Mouse (Mus musculus) MEL (cell line): Measurements from ENCODE around the gene Arid5b. TPM values are rescaled to one million over a fixed set of nuclear protein-coding genes. Genes with fewer than 3 reads are reported as not detected.
A peak's percentile ranks its signal among the peaks of the same experiment; 100 is the strongest.

ENCODE experiments used
- DNase-seq: peaks from one replicate; pipeline ENCODE4 v3.0.0; 2011; ENCODE audit warnings: low read depth, low spot score
- H3K27ac ChIP-seq: 2 replicates; pipeline ENCODE4 v1.5.1; 2012; ENCODE audit warnings: low read depth, mild to moderate bottlenecking, control low read depth, low read length, moderate library complexity; ENCODE audit not compliant: control insufficient read depth
- H3K27me3 ChIP-seq, 2 experiments: fragments of 150-350 bp in 1 of 2; sonication (generic) in 1 of 2; 2 replicates each; pipeline ENCODE4 v1.6.1; 2012; ENCODE audit warnings: low read length in 2 of 2, mild to moderate bottlenecking in 2 of 2, improper control_type of control experiment in 1 of 2, moderate library complexity in 1 of 2; ENCODE audit not compliant: insufficient read depth in 2 of 2, control insufficient read depth in 1 of 2
- H3K36me3 ChIP-seq, 2 experiments: 2 replicates each; pipeline ENCODE4 v1.6.1; 2012 to 2014; ENCODE audit warnings: low read length in 2 of 2, improper control_type of control experiment in 1 of 2, inconsistent platforms in 1 of 2, mild to moderate bottlenecking in 1 of 2; ENCODE audit not compliant: insufficient read depth in 2 of 2, control insufficient read depth in 1 of 2
- H3K4me1 ChIP-seq, 2 experiments: fragments of 150-350 bp in 1 of 2; sonication (generic) in 1 of 2; 2 replicates each; pipeline ENCODE4 v1.6.1; 2012; ENCODE audit warnings: low read length in 2 of 2, improper control_type of control experiment in 1 of 2, mild to moderate bottlenecking in 1 of 2; ENCODE audit not compliant: insufficient read depth in 2 of 2, control insufficient read depth in 1 of 2
- H3K4me3 ChIP-seq, 2 experiments: fragments of 150-350 bp in 1 of 2; sonication (generic) in 1 of 2; 2 replicates each; pipeline ENCODE4 v1.5.1; 2012; ENCODE audit warnings: low read depth in 2 of 2, low read length in 2 of 2, mild to moderate bottlenecking in 2 of 2, moderate library complexity in 2 of 2, control low read depth in 1 of 2, improper control_type of control experiment in 1 of 2; ENCODE audit not compliant: control insufficient read depth in 1 of 2, insufficient read depth in 1 of 2
- H3K79me2 ChIP-seq: 2 replicates; pipeline ENCODE4 v1.6.1; 2012; ENCODE audit warnings: mild to moderate bottlenecking, low read length, moderate library complexity; ENCODE audit not compliant: control insufficient read depth, poor library complexity, insufficient read depth
- H3K9ac ChIP-seq: 2 replicates; pipeline ENCODE4 v1.6.1; 2012; ENCODE audit warnings: low read depth, mild to moderate bottlenecking, control low read depth, low read length, moderate library complexity; ENCODE audit not compliant: control insufficient read depth, poor library complexity, severe bottlenecking
- H3K9me3 ChIP-seq: fragments of 150-350 bp; sonication (generic); replicated peaks from 2 replicates; pipeline ENCODE4 v1.6.1; 2012; ENCODE audit warnings: mild to moderate bottlenecking, low read length, improper control_type of control experiment, moderate library complexity; ENCODE audit not compliant: insufficient read depth
- BHLHE40 ChIP-seq: IDR thresholded peaks from 2 replicates; pipeline ENCODE4 v1.6.1; 2012; ENCODE audit warnings: low read depth, mild to moderate bottlenecking, inconsistent platforms, low read length, improper control_type of control experiment, borderline replicate concordance
- CHD1 ChIP-seq: IDR thresholded peaks from 2 replicates; pipeline ENCODE4 v1.6.1; 2012; ENCODE audit warnings: low read depth, mild to moderate bottlenecking, inconsistent platforms, low read length, improper control_type of control experiment
- CHD2 ChIP-seq: IDR thresholded peaks from 2 replicates; pipeline ENCODE4 v1.6.1; 2011; ENCODE audit warnings: low read length, improper control_type of control experiment
- CTCF ChIP-seq, 3 experiments: IDR thresholded peaks in 2 of 3; conservative IDR thresholded peaks in 1 of 3; 2 replicates each; pipeline ENCODE4 v1.5.1; 2011 to 2012; ENCODE audit warnings: low read length in 3 of 3, low read depth in 2 of 3, mild to moderate bottlenecking in 2 of 3, improper control_type of control experiment in 1 of 3, inconsistent platforms in 1 of 3, mixed read lengths in 1 of 3, moderate library complexity in 1 of 3; ENCODE audit not compliant: control insufficient read depth in 1 of 3, insufficient read depth in 1 of 3, poor library complexity in 1 of 3, severe bottlenecking in 1 of 3
- E2F4 ChIP-seq: IDR thresholded peaks from 2 replicates; pipeline ENCODE4 v1.6.1; 2011; ENCODE audit warnings: low read depth, low read length, improper control_type of control experiment, borderline replicate concordance
- EP300 ChIP-seq, 2 experiments: IDR thresholded peaks; 2 replicates each; pipeline ENCODE4 v1.6.1; 2011; ENCODE audit warnings: improper control_type of control experiment in 2 of 2, low read length in 2 of 2, low read depth in 1 of 2, mild to moderate bottlenecking in 1 of 2
- ETS1 ChIP-seq: IDR thresholded peaks from 2 replicates; pipeline ENCODE4 v1.6.1; 2012; ENCODE audit warnings: low read depth, mild to moderate bottlenecking, inconsistent platforms, low read length, improper control_type of control experiment, moderate library complexity
- GABPA ChIP-seq: IDR thresholded peaks from 2 replicates; pipeline ENCODE4 v1.6.1; 2012; ENCODE audit warnings: low read depth, mild to moderate bottlenecking, inconsistent platforms, low read length, improper control_type of control experiment, moderate library complexity
- GATA1 ChIP-seq: IDR thresholded peaks from 2 replicates; pipeline ENCODE4 v1.6.1; 2011; ENCODE audit warnings: low read depth, low read length, improper control_type of control experiment
- HCFC1 ChIP-seq: IDR thresholded peaks from 2 replicates; pipeline ENCODE4 v1.6.1; 2012; ENCODE audit warnings: low read depth, mild to moderate bottlenecking, inconsistent platforms, low read length, improper control_type of control experiment, moderate library complexity
- MAFK ChIP-seq: IDR thresholded peaks from 2 replicates; pipeline ENCODE4 v1.6.1; 2011; ENCODE audit warnings: low read depth, mild to moderate bottlenecking, low read length, improper control_type of control experiment, borderline replicate concordance
- MAX ChIP-seq: IDR thresholded peaks from 2 replicates; pipeline ENCODE4 v1.6.1; 2011; ENCODE audit warnings: low read length, improper control_type of control experiment
- MEF2A ChIP-seq: IDR thresholded peaks from 2 replicates; pipeline ENCODE4 v1.6.1; 2014; ENCODE audit warnings: low read depth, mild to moderate bottlenecking, inconsistent platforms, low read length, improper control_type of control experiment; ENCODE audit not compliant: poor library complexity, insufficient replicate concordance, severe bottlenecking; ENCODE audit errors: extremely low read depth
- MXI1 ChIP-seq: IDR thresholded peaks from 2 replicates; pipeline ENCODE4 v1.6.1; 2011; ENCODE audit warnings: mild to moderate bottlenecking, low read depth, low read length, improper control_type of control experiment
- MYB ChIP-seq: IDR thresholded peaks from 2 replicates; pipeline ENCODE4 v1.6.1; 2011; ENCODE audit warnings: mild to moderate bottlenecking, low read depth, low read length, improper control_type of control experiment
- NELFE ChIP-seq: IDR thresholded peaks from 2 replicates; pipeline ENCODE4 v1.6.1; 2011; ENCODE audit warnings: low read depth, low read length, improper control_type of control experiment
- NRF1 ChIP-seq: IDR thresholded peaks from 2 replicates; pipeline ENCODE4 v1.6.1; 2014; ENCODE audit warnings: low read depth, mild to moderate bottlenecking, inconsistent platforms, low read length, improper control_type of control experiment, moderate library complexity; ENCODE audit not compliant: poor library complexity, insufficient read depth, severe bottlenecking
- POLR2A ChIP-seq, 2 experiments: IDR thresholded peaks; 2 replicates each; pipeline ENCODE4 v1.6.1; 2011 to 2012; ENCODE audit warnings: low read length in 2 of 2, mild to moderate bottlenecking in 2 of 2, control low read depth in 1 of 2, improper control_type of control experiment in 1 of 2, low read depth in 1 of 2, moderate library complexity in 1 of 2; ENCODE audit not compliant: control insufficient read depth in 1 of 2, insufficient read depth in 1 of 2, poor library complexity in 1 of 2
- POLR2AphosphoS2 ChIP-seq: IDR thresholded peaks from 2 replicates; pipeline ENCODE4 v1.6.1; 2011; ENCODE audit warnings: low read length, improper control_type of control experiment
- POLR2AphosphoS5 ChIP-seq: IDR thresholded peaks from 2 replicates; pipeline ENCODE4 v1.6.1; 2012; ENCODE audit warnings: low read depth, borderline replicate concordance, mild to moderate bottlenecking, inconsistent platforms, low read length, moderate library complexity, mixed read lengths
- RAD21 ChIP-seq: IDR thresholded peaks from 2 replicates; pipeline ENCODE4 v1.6.1; 2011; ENCODE audit warnings: mild to moderate bottlenecking, low read depth, low read length, improper control_type of control experiment
- RCOR1 ChIP-seq: IDR thresholded peaks from 2 replicates; pipeline ENCODE4 v1.6.1; 2012; ENCODE audit warnings: low read depth, mild to moderate bottlenecking, inconsistent platforms, low read length, improper control_type of control experiment
- SIN3A ChIP-seq: IDR thresholded peaks from 2 replicates; pipeline ENCODE4 v1.6.1; 2012; ENCODE audit warnings: low read length, improper control_type of control experiment, inconsistent platforms
- SMC3 ChIP-seq: IDR thresholded peaks from 2 replicates; pipeline ENCODE4 v1.6.1; 2011; ENCODE audit warnings: low read depth, low read length, improper control_type of control experiment
- TBP ChIP-seq: IDR thresholded peaks from 2 replicates; pipeline ENCODE4 v1.8.0; 2011; ENCODE audit warnings: low read depth, low read length, improper control_type of control experiment
- TCF12 ChIP-seq: IDR thresholded peaks from 2 replicates; pipeline ENCODE4 v1.6.1; 2014; ENCODE audit warnings: low read depth, mild to moderate bottlenecking, inconsistent platforms, low read length, improper control_type of control experiment, moderate library complexity
- UBTF ChIP-seq: IDR thresholded peaks from 2 replicates; pipeline ENCODE4 v1.6.1; 2012; ENCODE audit warnings: low read depth, mild to moderate bottlenecking, inconsistent platforms, low read length, improper control_type of control experiment, moderate library complexity, borderline replicate concordance; ENCODE audit not compliant: insufficient read depth
- USF1 ChIP-seq: IDR thresholded peaks from 2 replicates; pipeline ENCODE4 v1.6.1; 2014; ENCODE audit warnings: low read depth, mild to moderate bottlenecking, inconsistent platforms, low read length, improper control_type of control experiment, moderate library complexity
- USF2 ChIP-seq, 2 experiments: IDR thresholded peaks; 2 replicates each; pipeline ENCODE4 v1.6.1; 2011 to 2012; ENCODE audit warnings: improper control_type of control experiment in 2 of 2, low read length in 2 of 2, borderline replicate concordance in 1 of 2, inconsistent platforms in 1 of 2, low read depth in 1 of 2, mild to moderate bottlenecking in 1 of 2; ENCODE audit not compliant: insufficient read depth in 1 of 2
- ZC3H11A ChIP-seq: IDR thresholded peaks from 2 replicates; pipeline ENCODE4 v1.6.1; 2012; ENCODE audit warnings: low read depth, mild to moderate bottlenecking, inconsistent platforms, low read length, improper control_type of control experiment
- ZKSCAN1 ChIP-seq: IDR thresholded peaks from 2 replicates; pipeline ENCODE4 v1.6.1; 2012; ENCODE audit warnings: low read depth, mild to moderate bottlenecking, inconsistent platforms, low read length, improper control_type of control experiment, moderate library complexity
- ZMIZ1 ChIP-seq: IDR thresholded peaks from 2 replicates; pipeline ENCODE4 v1.6.1; 2012; ENCODE audit warnings: low read depth, mild to moderate bottlenecking, inconsistent platforms, low read length, improper control_type of control experiment, moderate library complexity
- ZNF384 ChIP-seq: IDR thresholded peaks from 2 replicates; pipeline ENCODE4 v1.6.1; 2012; ENCODE audit warnings: low read depth, mild to moderate bottlenecking, inconsistent platforms, low read length, improper control_type of control experiment
- polyA plus RNA-seq, 2 experiments: library from polyadenylated mRNA; stranded (reverse) in 1 of 2; unstranded in 1 of 2; fragments of >175 nt in 1 of 2; fragments of >200 nt in 1 of 2; gene quantifications; 2 replicates each; pipeline versions ENCODE4 v1.2.1 to v1.2.4; 2012; ENCODE audit warnings: low replicate concordance in 2 of 2, low read depth in 1 of 2; ENCODE audit not compliant: insufficient read length in 2 of 2, insufficient read depth in 1 of 2, missing spikeins in 1 of 2
- total RNA-seq: library from RNA; depleted of rRNA; stranded (reverse); fragments of 300-350 nt; gene quantifications from 2 replicates; pipeline ENCODE4 v1.2.3, GENCODE M21; 2012

Gene Arid5b
- total and polyA plus RNA-seq, 3 experiments = 0.03 TPM; not detected in 2

DNA sequence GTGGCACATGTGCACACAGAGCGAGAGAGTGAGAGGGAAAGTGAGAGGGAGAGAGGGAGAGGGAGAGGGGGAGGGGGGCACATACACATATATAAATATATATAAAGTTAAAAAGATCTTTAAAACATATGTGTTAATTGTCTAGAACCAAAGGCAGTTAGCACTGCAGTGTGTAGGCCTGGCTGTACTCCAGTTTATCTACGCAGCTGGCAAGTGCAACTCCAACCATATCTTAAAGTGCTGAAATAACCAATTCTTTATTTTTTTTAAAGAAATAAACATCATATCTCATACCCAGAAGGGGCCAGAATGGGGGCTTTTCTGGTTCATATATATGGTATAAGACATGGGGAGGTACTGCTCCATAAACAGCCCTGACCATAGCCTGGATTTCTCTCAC lies 114.4 kb downstream of the Arid5b start:
- Histone ChIP-seq H3K36me3 (peaks cover 0 to 2% of the 10 kb centered on the region in 2 experiments; a peak in 2 of 4 replicates), H3K9ac (no peak overlapping the region), H3K4me1 (no peaks in the 10 kb centered on the region; a peak in 2 of 4 replicates), H3K4me3 (peak overlapping the region in 1 of 2 experiments; percentile 24; a peak in 2 of 4 replicates), H3K27ac (no peak overlapping the region), H3K27me3 (no peaks in the 10 kb centered on the region), H3K79me2 (no peaks in the 10 kb centered on the region), H3K9me3 (no peaks in the 10 kb centered on the region)
- DNase-seq = peak; percentile 36
- TF ChIP-seq CHD1 = no peak
- TF ChIP-seq NRF1 = no peak
- TF ChIP-seq MYB = no peak
- TF ChIP-seq CHD2 = no peak
- TF ChIP-seq GATA1 = 0 out of 2 replicates have a peak, but pooled peaks have one; percentile 17
- no peak for TF ChIP-seq CTCF (IDR thresholded peaks at IDR 0.05 in 2 of 3, conservative IDR thresholded peaks at IDR 0.05 in 1 of 3; ENCODE audit: control insufficient read depth in 1 of 3, insufficient read depth in 1 of 3, low read depth in 2 of 3, low read length in 3 of 3, poor library complexity in 1 of 3, severe bottlenecking in 1 of 3)
- TF ChIP-seq HCFC1 = no peak
- no peak for TF ChIP-seq POLR2AphosphoS5
- TF ChIP-seq MXI1 = no peak
- TF ChIP-seq ZC3H11A = no peak
- peak; percentile 11 to 37; a peak in 1 of 4 replicates for TF ChIP-seq EP300 (IDR thresholded peaks at IDR 0.05; ENCODE audit: low read depth in 1 of 2, low read length in 2 of 2)
- no peak for TF ChIP-seq NELFE
- no peak for TF ChIP-seq RCOR1
- peak; percentile 68 for TF ChIP-seq ETS1
- TF ChIP-seq GABPA = no peak
- no peak for TF ChIP-seq E2F4
- no peak for TF ChIP-seq RAD21
- TF ChIP-seq USF2 (IDR thresholded peaks at IDR 0.05; ENCODE audit: borderline replicate concordance in 1 of 2, insufficient read depth in 1 of 2, low read depth in 1 of 2, low read length in 2 of 2) = no peak
- no peak for TF ChIP-seq UBTF
- no peak for TF ChIP-seq MAFK
- no peak for TF ChIP-seq POLR2A (IDR thresholded peaks at IDR 0.05; ENCODE audit: control insufficient read depth in 1 of 2, insufficient read depth in 1 of 2, low read depth in 1 of 2, low read length in 2 of 2, poor library complexity in 1 of 2)
- no peak for TF ChIP-seq USF1
- no peak for TF ChIP-seq MEF2A
- peak; percentile 36; the same call in 1 of the 2 replicates for TF ChIP-seq ZNF384
- no peak for TF ChIP-seq SMC3
- TF ChIP-seq ZMIZ1 = no peak
- no peak for TF ChIP-seq POLR2AphosphoS2
- TF ChIP-seq BHLHE40 = no peak
- no peak for TF ChIP-seq MAX
- no peak for TF ChIP-seq ZKSCAN1
- TF ChIP-seq TBP = no peak
- no peak for TF ChIP-seq SIN3A
- peak; percentile 41; the same call in 1 of the 2 replicates for TF ChIP-seq TCF12
